Mouse (Mus musculus) lung, adult 2 months (tissue): ENCODE measurements around the gene Col25a1.

Experiments used
- CTCF ChIP-seq: fragments of 200-500 bp; IDR thresholded peaks from 2 replicates; pipeline ENCODE4 v1.5.1; 2011; ENCODE audit warnings: mild to moderate bottlenecking, low read length, control low read depth; ENCODE audit not compliant: insufficient read depth
- POLR2A ChIP-seq: fragments of 200-500 bp; IDR thresholded peaks from 2 replicates; pipeline ENCODE4 v1.6.1; 2011; ENCODE audit warnings: low read depth, mild to moderate bottlenecking, control low read depth, low read length, borderline replicate concordance; ENCODE audit errors: extremely low read depth

DNA sequence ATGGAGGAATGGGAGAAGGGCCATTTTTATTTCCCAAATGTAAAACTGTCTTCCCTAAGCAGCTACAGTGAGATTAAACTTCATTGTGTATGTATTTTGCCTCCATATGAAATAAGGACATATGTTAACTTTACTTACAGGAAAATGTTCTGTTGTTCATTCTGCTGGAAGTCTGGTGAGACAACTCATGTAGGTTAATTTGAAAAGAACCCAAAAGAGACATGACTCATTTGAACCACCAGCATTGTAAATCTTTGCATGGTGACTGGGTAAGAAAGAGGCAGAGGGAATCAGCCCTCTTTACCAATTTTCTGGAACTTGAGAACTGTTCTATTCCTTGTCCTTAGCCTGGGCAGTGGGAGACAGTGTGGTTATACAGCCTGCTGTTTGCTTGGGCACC, 5.9 kb downstream of the Col25a1 start:
- TF ChIP-seq POLR2A (no peak), CTCF (no peak)
